20 mouse cellular contexts compared by ENCODE assay signal in the genomic region with DNA sequence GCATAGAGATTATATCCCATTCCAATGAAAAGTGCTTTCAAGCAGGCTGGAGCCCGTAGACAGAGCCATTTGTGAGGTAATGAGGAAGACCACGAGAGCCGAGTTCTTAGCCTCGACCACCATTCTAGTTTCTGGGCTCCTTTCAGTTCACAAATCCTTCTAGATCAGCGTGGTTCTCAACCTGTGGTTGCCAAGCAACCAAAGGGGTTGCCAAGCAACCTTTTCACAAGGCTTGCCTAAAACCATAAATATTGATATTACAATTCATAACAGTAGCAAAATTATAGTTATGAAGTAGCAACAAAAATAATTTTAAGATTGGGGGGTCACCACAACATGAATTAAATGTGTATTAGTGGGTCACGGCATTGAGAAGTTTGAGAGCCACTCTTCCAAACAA.
DNase-seq lines count a peak whose midpoint lies in the region; ATAC-seq lines count a peak whose summit lies in the region.
"Had no signal": no experiment of that assay in that cellular context is flagged by ENCODE, and none has a peak within 500 bp of the region (broad histone marks: within the 10 kb centered on the region; RNA-seq: fewer than 3 reads in every experiment).

No protein-coding gene starts in this region.

- H3K9ac ChIP-seq in heart, embryonic 14.5 days (ENCODE audit: low read length), result no peak overlapping the region
- H3K9ac ChIP-seq: embryonic facial prominence, embryonic 15.5 days; hindbrain, embryonic 12.5 days; limb, embryonic 12.5 days; liver, embryonic 13.5 days; neural tube, embryonic 13.5 days had no signal

- no peak for ATAC-seq in heart, embryonic 14.5 days (ENCODE audit: insufficient number of reproducible peaks, insufficient read depth, low FRiP score, low read depth)
- ATAC-seq: intestine, postnatal 0 days had no signal

- intact Hi-C loops in heart, postnatal 25 days (cut with DNase I), result no loop called here

- H3K4me3 ChIP-seq in heart, embryonic 14.5 days (ENCODE audit: control insufficient read depth in 1 of 2, insufficient read depth in 1 of 2, low read depth in 1 of 2, low read length in 2 of 2), result no peak overlapping the region
- H3K4me3 ChIP-seq: embryonic facial prominence, embryonic 15.5 days; hindbrain, embryonic 12.5 days; left cerebral cortex, adult 2 months; limb, embryonic 12.5 days; liver, embryonic 13.5 days; neural tube, embryonic 13.5 days had no signal

- peak overlapping the region; percentile 3 to 26; a peak in 3 of 4 replicates for H3K27ac ChIP-seq in heart, embryonic 14.5 days (replicated peaks in 1 of 2; ENCODE audit: control insufficient read depth in 1 of 2, insufficient read depth in 1 of 2, low read depth in 2 of 2, low read length in 2 of 2)
- H3K27ac ChIP-seq: embryonic facial prominence, embryonic 15.5 days; hindbrain, embryonic 12.5 days; left cerebral cortex, adult 2 months; limb, embryonic 12.5 days; liver, embryonic 13.5 days; neural tube, embryonic 13.5 days; stomach, postnatal 0 days had no signal

- H3K4me1 ChIP-seq in heart, embryonic 14.5 days (ENCODE audit: control insufficient read depth in 2 of 2, insufficient read depth in 2 of 2, low read length in 2 of 2), result peaks cover 9 to 25% of the 10 kb centered on the region in 2 experiments
- H3K4me1 ChIP-seq: hindbrain, embryonic 12.5 days; limb, embryonic 12.5 days; liver, embryonic 13.5 days had no signal

- 0 out of 2 replicates have a peak, but pooled peaks cover 5% of the 10 kb centered on the region for H3K9me3 ChIP-seq in heart, embryonic 14.5 days (ENCODE audit: control insufficient read depth, low read length)
- H3K9me3 ChIP-seq: embryonic facial prominence, embryonic 15.5 days; hindbrain, embryonic 12.5 days had no signal

- H3K27me3 ChIP-seq in heart, embryonic 14.5 days (ENCODE audit: control insufficient read depth, insufficient read depth, low read length), result no peaks in the 10 kb centered on the region
- H3K27me3 ChIP-seq: embryonic facial prominence, embryonic 15.5 days; hindbrain, embryonic 12.5 days; limb, embryonic 12.5 days; neural tube, embryonic 13.5 days had no signal

- H3K36me3 ChIP-seq in heart, embryonic 14.5 days (ENCODE audit: control insufficient read depth, insufficient read depth, low read length), result no peaks in the 10 kb centered on the region
- H3K36me3 ChIP-seq: embryonic facial prominence, embryonic 15.5 days; hindbrain, embryonic 12.5 days; limb, embryonic 12.5 days; liver, embryonic 13.5 days; neural tube, embryonic 13.5 days had no signal

- peak overlapping the region; percentile 8; the same call in 1 of the 2 replicates for H3K4me2 ChIP-seq in heart, embryonic 14.5 days (ENCODE audit: low read length)
- H3K4me2 ChIP-seq: embryonic facial prominence, embryonic 15.5 days; hindbrain, embryonic 12.5 days; limb, embryonic 12.5 days; liver, embryonic 13.5 days; neural tube, embryonic 13.5 days had no signal

- DNase-seq in heart, postnatal 25 days (ENCODE audit: low spot score), result no peak
- DNase-seq in layer of hippocampus, adult 9-11 months, result peak; percentile 34
- DNase-seq in layer of hippocampus, postnatal 14 days (ENCODE audit: low spot score in 2 of 2), result no peak
- DNase-seq in right cerebral cortex, postnatal 10 days (ENCODE audit: low spot score in 2 of 2), result peak; percentile 62 to 80
- DNase-seq in right cerebral cortex, postnatal 36 days (ENCODE audit: low spot score in 2 of 2), result no peak
- no peak for DNase-seq in ovary, postnatal 14 days (ENCODE audit: low spot score)
- DNase-seq: adrenal gland, postnatal 36 days; cerebellum, adult 9-11 months; embryo, embryonic 11 days; gastrocnemius, postnatal 25 days; liver, embryonic 13.5 days; thymus, postnatal 25 days had no signal

- WGBS in heart, embryonic 14.5 days, result 62% methylated on average over 6 of the region's 6 CpGs

Comparison
In these comparisons a context has a peak if more than half of its experiments do, and no peak if none do; other contexts are left out.
1. DNase-seq: peak in layer of hippocampus, adult 9-11 months (single experiment) and right cerebral cortex, postnatal 10 days (2 of 2); none in heart, postnatal 25 days (single experiment), layer of hippocampus, postnatal 14 days (0 of 2), right cerebral cortex, postnatal 36 days (0 of 2) and ovary, postnatal 14 days (single experiment).